Mouse (Mus musculus) cerebellum, adult (tissue): ENCODE results near the gene Aldh1a3.

Experiments
- ATAC-seq: cut with Nextera tagmentation; 2 replicates; pipeline ENCODE4 v1.9.2; 2017; ENCODE audit warnings: mild to moderate bottlenecking, moderate library complexity, mixed read lengths; ENCODE audit not compliant: insufficient number of reproducible peaks, low FRiP score, low TSS enrichment

Gene Aldh1a3

DNA sequence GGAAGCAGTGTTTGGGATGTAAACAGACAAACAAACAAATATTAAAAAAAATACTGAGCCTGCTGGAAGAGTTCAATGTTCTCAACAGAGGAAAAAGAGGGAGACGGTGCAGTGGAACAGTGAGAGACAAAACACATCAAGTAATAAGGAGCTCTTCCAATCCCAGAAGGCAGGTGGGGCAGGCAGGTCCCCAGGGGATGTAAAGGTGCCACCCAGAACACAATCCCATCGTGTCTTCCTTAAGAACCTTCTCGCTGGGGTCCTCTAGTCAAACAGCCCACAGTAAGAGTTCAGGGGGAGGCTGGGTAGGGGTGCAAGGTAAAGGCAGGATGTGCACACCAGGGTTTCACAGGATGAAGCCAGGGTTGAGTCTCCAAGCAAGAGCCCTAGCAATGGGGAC is 53.9 kb downstream of the Aldh1a3 start:
- ATAC-seq, result no peak

DNA sequence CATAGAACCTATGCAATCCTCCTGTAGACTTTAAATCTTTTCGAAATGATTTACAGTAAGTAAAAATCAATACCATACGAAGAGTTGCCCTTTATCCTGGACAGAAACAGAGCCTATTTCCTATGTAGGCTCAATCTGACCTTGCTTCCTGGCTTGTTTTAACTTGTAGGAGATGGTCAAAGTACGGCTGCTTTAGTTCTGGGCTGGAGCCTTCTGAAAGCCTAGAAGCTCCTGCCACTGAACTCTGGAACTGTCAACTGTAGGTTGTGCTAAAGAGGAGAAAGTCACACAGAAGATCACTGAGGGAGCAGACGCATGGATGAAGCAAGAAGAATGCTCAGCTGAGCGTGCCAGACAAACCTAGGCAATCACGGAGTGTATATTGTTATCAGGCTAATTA is 56.3 kb downstream of the Aldh1a3 start:
- ATAC-seq, result no peak

DNA sequence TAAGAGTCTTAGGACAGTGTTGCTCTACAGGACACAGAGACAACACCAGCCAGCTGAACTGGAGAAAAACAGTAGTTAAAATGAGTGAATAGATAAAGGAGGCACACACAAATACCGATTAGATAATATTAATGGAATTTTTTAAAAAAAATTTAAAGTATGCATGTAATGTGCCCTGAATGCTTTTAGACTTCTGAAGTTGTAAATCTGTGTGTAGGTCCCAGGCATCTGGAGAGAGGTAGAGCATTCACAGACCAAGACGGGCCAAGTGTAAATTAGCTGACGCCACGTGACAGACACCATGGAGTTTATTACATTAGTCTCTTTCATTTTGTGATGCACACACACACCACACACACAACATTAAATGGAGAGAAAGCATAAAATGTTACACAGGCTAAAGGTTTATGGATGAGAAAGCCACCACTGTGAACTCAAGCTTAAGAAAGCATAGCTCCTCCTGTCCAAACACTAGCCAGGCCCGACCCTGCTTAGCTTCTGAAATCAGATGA is 57.3 kb downstream of the Aldh1a3 start:
- no peak for ATAC-seq

DNA sequence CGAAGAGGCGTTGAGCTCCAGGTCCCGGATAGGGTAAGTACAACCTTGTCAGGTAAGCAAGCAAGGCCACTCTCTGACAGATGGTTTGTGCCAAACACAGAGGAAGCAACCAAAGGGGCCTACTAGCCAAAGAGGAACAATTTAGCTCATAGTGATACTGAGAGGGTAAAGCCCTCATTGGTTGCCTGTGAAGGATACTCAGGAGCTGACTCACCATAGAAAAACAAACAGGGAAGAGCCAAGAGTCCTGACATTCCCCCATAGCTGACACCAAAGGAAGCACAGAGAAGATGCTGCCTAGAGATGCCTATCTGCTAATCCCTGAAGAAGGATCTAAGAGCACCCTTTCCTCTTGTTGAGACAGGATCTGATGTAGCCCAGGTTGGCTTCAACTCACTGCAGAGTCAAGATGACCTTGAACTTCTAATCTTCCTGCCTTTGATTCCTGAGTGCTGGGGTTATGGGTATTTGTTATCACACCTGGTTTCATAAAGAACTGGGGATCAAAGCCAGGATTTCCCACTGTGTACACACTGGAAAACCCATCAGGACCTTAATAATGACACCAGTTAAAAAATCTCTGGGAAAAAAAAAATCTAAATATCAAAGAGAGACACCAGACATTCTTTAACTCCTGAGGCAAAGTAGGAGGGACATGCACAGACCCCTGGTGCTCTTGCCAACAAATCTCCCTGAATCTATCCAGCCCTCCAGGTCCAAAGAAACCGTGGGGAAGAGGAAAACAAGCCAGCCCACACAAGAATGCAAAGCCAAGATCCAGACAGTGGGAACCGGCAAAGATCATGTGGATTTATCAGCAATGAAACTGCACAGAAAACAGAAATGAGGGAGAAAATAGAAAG is 58.0 kb downstream of the Aldh1a3 start:
- no peak for ATAC-seq

DNA sequence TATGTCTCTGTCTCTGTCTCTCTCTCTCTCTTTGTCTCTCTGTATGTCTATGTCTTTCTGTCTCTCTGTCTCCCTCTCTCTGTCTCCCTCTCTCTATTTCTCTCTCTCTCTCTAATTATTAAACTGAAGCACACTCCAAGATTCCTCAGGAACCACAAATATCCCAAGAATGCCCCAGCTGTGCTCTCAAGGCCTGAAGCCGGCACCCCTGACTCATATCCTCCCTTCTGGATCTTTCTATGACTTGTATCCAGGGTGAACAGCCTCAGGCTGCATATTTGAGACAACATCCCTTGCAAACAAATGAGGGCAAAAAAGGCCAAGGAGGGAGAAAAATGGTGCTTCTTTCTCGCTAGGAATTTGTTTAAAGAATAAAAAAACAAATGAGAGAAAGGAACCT is 61.4 kb downstream of the Aldh1a3 start, which contains the start of gene Gm10974:
TSS of gene Gm10974 (plus strand) at position 2 of the 400 bp plus-strand sequence.
- ATAC-seq, result no peak

DNA sequence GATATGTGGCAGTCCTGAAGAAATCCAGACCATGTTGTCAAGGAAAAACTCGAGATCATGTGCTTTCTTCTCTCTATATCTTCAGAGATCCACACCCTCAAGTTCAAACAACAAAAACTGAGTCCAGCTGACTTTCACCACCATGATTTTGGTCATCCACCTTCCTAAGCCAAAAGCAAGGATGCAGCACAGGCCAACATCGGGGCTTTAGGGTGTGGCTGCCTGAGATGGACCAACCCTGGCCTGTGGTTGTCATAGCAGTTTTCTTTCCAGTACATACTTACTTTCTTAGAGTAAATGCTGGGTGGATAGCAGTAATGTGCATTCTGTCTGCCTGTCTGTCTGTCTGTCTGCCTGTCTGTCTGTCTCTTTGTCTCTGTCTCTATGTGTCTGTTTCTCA is 61.9 kb downstream of the Aldh1a3 start:
- no peak for ATAC-seq

DNA sequence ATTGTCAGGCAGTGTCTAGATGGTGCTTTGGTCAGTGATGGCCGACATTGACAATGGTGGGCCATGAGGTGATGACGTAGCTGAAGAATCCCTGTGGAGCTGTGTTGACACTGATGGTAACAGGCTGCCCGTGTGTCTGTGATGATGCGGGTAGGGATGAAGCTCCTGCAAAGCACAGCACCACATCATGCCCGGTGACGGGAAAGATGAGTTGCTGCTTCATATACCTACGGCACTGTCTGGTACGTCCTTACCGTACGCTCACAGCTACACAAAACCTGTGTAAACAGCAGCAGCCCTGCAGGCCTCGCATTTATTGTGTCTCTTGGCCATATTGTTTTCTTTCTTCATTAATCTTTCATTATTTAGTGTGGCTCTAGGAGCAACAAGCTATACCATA is 62.8 kb downstream of the Aldh1a3 start:
- ATAC-seq, result no peak

DNA sequence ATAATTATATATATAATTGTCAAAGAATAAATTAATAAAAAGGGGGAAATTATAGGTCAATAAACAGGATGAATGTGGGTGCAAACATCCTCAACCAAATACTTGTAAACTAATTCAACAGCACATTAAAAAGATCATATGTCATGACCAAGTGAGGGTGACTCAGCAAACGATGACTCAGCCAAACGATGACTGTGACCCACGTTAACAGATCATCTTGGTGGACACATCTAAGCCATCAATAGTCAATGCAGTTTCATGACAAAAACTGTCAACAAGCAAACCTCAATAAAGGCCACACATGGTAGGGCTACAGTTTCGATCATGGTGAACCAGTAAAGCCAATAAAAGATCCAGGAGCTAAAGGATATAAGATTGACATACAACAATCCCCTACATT is 68.3 kb downstream of the Aldh1a3 start:
- ATAC-seq, result no peak

DNA sequence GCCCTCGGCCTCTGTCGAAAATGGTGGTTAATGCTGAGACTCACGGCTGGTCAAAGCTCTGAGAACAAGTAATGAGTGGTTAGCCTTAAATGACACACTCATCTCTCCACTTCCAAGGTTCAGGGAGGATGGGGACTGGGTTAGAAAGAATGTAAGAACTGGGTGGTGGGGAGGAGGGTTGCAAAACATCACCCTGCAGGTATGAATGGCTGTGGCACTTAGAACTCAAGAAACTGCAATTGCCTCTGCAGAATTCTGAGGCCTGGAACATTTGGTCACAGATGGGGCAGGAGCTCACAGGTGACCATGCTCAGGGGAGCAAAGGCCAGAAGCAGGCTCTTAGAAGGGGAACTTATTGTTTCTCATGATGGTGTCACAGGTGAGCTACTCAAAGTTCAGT is 68.9 kb downstream of the Aldh1a3 start:
- ATAC-seq, result no peak

DNA sequence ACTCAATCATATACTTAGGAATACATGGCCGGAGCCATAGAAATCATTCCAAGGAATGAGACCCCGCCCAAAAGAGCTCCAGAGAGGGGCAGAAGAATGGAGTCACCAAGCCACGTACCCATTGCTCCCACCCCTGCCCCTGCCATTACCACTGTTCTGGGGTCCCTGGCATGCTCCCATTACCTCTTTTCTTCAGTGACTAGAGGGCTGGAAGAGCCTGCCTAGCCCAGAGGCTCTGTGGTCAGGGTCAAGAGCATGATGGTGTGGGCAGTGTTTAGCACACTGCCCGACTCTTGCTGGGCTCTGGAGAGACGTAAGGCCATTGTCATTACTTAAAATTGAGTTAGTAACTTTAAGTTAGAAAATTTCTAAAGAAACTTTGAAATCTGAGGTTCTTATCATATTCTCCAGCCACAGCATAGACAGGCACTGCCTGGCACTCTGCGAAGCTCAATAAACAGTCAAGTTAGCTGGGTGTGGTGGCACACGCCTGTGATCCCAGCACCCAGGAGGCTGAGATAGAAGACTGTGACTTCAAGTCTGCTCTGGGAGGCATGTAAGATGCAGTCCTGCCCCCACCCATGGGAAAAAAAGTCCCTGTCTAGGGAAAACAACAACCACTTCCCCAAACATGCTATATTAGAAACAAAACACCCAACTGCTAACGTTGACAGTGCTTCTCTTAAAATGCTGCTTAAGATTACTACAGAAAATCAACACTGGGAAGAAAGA is 71.4 kb downstream of the Aldh1a3 start:
- no peak for ATAC-seq

DNA sequence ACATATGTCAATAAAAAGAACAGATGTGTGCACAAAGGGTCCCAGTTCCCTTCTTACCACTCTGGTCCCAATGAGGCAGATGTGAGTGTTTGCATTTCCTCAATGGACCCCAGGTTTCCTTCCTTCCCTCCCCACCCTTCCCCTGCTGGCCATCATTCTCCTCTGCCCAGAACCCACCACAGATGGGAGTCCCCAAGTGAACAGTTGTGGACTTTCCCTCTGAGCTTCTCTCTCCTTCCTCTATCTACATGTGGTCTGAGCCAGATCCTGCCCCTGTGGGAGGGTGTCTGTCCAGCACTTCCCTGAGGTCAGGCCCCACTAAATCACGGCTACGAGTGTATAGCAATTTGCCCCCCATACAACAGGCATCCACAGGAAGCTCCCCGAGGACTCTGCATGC is 72.4 kb downstream of the Aldh1a3 start:
- no peak for ATAC-seq

DNA sequence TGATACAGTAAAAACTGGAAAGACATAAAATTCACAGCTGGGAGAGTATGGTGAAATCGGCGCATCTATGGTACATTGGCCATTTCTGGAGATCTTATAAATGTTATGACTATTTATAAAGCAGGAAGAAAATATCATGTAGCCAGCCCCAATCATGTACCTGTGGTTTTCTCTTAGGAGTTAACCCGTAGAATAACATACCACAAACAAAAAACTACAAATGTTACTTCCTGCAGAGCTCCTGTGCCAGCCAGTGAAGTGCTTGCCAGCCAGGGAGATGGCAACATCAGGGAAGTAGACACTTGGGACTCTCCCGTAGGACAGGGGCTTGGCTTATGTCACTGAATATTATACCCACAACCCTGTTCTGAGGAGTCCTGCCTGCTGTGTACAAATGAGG is 76.2 kb downstream of the Aldh1a3 start:
- ATAC-seq, result no peak

DNA sequence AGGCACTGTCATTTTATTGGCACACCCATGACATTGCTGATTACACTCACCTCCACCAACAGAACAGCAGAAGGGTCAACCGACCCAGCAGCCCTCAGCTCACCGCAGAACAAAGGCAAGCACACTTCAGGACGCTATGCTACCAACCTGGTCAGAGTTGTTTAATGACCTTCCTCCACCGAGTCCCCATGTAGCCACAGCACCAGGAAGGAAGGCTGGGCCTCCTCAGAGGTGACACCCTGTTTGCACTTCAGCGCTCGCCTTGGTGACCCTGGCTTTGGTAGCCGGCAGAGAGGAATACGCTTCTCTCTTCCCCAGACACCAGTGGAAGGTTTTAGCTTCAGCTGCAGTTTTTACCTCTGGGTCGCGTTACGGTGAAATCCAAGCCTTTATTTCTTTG is 77.6 kb downstream of the Aldh1a3 start:
- no peak for ATAC-seq

DNA sequence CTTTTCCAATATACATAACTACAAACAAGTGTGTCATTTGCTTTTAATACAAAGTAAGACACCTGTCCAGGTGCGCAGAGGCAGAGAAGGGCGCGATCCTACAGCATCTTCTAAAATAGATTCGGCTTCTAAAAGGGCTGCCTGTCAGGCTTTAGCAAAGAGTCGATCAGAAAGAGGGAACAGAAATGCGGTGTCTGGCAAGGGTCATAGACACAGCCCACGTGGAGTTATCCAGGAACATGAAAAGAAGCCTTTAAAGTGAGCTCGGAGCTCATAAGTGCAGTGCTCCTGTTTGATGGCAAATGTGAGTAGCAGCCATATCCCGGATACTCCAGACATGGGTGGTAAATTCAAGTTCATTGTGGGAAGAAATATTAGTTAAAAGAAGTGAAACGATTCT is 78.7 kb downstream of the Aldh1a3 start:
- ATAC-seq, result no peak

DNA sequence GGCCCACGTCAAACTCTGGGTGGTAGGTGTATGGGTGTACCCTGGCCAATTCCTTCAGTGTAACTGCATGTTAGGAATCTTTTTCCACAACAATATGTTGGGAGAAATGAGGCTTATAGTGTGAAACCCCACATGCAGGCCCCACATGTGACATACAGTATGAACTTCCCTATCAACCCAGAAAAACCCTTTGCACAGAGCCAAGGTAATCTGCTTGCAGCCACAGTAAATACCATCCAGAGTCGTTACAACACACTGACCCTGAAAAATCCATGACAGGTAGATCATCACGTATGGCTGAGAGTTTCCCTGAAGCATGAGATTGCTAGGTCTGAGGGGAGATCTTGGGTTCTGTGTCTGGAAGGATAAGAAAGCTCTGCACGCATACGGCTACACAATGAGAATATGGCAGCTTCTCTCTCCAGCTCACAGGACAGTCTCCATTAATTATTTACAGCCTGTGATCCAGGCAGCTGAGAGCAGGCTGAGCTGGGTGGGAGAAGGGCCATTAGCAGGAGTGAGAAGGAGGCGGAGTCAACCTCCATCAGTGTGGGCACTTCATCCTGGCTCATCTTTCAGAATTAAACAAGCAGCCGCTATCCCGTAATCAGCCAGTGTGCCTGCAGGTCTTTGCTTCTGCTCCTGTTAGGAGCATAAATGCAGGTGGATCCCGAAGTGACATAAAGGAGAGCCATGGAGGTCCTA is 80.2 kb downstream of the Aldh1a3 start:
- ATAC-seq, result no peak

DNA sequence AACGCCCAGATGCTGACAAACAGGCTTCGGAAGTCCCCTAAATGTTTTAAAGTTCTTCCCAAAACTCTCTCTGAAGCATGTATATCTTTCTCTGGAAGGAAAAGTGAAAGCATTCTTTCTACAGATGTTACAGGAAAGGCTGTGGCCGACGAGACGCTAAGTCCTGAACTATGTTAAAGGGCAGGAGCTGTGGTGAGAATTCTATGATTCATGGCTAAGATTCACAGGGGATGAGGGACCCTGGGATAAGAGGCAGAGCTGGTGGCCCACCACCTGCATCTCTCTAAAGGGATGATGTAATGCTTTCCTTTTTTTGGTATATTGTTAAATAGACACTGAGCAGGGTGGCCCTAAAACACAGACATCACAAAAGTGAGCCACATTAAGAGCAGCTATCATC is 84.0 kb downstream of the Aldh1a3 start:
- no peak for ATAC-seq

DNA sequence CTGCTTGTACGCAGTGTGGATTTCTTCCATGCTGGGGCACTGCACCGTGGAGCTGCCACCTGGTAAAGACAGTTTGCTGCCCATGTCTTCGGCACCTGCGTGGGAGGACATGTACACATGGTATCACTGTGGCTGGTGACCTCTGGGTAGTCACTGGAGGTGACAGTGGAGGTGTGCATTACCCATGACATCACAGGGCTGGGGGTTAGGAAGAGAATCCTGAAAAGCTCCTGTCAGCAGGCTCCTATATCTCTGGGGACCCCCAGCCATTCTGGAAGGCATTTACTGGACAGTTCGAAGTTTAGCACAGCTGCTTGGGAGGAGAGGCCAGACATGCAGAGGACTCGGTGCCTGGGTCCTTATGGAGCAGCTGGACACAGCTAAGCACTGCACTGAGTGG is 84.5 kb downstream of the Aldh1a3 start:
- no peak for ATAC-seq

DNA sequence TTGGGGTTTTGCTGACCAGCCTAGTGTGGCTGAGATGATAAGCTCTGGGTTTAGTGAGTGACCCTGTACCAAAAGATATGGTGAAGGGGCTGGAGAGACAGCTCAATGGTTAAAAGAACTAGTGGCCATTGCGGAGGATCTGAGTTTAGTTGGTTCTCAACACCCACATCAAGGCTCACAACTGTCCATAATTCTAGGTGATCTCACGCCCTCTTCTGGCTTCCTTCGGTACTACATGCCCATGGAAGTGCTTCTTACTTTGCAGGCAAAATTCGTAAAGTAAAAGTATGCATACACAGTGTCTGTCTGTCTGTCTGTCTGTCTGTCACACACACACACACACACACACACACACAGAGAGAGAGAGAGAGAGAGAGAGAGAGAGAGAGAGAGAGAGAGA is 85.0 kb downstream of the Aldh1a3 start:
- no peak for ATAC-seq
